ENCODE assay signal across 23 mouse cellular contexts in genomic region chr6:35420924-35421323, GRCm38 (mm10).
"Had no signal": no experiment of that assay in that cellular context is flagged by ENCODE, and none has a peak within 500 bp of the region (broad histone marks: within the 10 kb centered on the region; RNA-seq: fewer than 3 reads in every experiment).

No protein-coding gene starts in this region.

- DNase-seq: kidney, adult 11 months; kidney, adult 8-10 months; kidney, postnatal 10 days; kidney, postnatal 36 days; liver; liver, embryonic 13.5 days; lung, embryonic 14.5 days; right cerebral cortex, adult 18-20 months; right cerebral cortex, postnatal 14 days; right cerebral cortex, postnatal 4 days; spleen, adult 18-20 months; thymus, adult 18-20 months; thymus, postnatal 36 days had no signal

- H3K4me1 ChIP-seq: intestine, embryonic 15.5 days; kidney, embryonic 15.5 days; limb, embryonic 10.5 days; limb, embryonic 13.5 days; liver, embryonic 13.5 days; midbrain, embryonic 12.5 days; midbrain, embryonic 15.5 days; neural tube, embryonic 12.5 days; neural tube, embryonic 15.5 days had no signal

- H3K27ac ChIP-seq: intestine, embryonic 15.5 days; kidney, embryonic 15.5 days; limb, embryonic 10.5 days; limb, embryonic 13.5 days; liver, embryonic 13.5 days; macrophage; midbrain, embryonic 12.5 days; midbrain, embryonic 15.5 days; neural tube, embryonic 12.5 days; neural tube, embryonic 15.5 days; stomach, postnatal 0 days had no signal

- H3K4me3 ChIP-seq: intestine, embryonic 15.5 days; kidney, embryonic 15.5 days; limb, embryonic 10.5 days; limb, embryonic 13.5 days; liver, embryonic 13.5 days; midbrain, embryonic 12.5 days; midbrain, embryonic 15.5 days; neural tube, embryonic 12.5 days; neural tube, embryonic 15.5 days had no signal
